Mouse (Mus musculus): ENCODE data around the gene Polrmt. TPM values are rescaled to one million over a fixed set of nuclear protein-coding genes. Genes with fewer than 3 reads are reported as not detected.
"Not testable (repeated sequence)": the region's sequence is repeated elsewhere in the genome, so short reads cannot be mapped to it uniquely, and the experiment has no call there.

Gene Polrmt
- total RNA-seq, 2 experiments from 2014 or later, result 31.9 to 36.7 TPM

GRCm38 (mm10) chr10:79774486-79775279 is 28.3 kb upstream of the Polrmt start:
- DNase-seq (ENCODE audit: low spot score), result no peak

DNA sequence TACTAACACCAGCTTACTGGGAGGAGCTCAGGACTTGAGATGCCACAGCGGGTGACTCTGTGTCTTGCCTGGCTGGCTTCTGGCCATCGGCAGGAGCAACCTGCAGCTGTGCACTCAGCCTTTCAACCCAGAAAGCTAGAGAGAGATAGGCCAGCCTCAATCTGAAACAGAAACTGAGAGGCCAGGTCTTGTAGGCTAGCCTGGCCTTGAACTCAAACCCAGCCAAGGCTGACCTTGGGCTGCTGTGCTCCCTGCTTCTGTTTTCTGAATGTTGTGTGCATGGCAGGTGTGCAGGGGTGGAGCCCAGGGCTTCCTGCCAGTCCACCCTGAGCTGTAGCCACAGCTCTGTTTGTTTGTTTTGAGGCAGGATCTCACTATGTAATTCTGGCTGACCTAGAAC is 26.8 kb upstream of the Polrmt start:
- no peak for DNase-seq (ENCODE audit: low spot score)

DNA sequence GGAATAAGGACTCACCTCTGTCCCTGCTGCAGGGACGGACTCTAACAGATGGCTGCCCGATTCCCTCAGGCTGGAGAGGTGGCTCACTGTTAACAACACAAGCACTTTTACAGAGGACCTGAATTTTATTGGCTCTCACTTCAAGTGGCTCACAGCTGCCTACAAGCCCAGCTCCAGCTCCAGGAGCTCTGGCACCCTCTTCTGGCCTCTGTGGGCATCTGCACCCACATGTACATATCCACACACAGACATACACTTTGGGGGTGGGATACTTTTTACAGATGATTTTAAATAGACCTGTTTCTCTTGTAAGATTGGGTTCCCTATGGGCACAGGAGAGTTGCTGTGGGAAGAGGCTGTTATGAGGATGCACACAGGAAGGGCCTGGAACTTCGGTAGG is 25.9 kb upstream of the Polrmt start:
- DNase-seq (ENCODE audit: low spot score), result no peak

- no peak for DNase-seq (ENCODE audit: low spot score)
These were observed 22.9 kb upstream of the Polrmt start for GRCm38 (mm10) chr10:79769329-79769728.

GRCm38 (mm10) chr10:79768400-79768799 is 22.0 kb upstream of the Polrmt start:
- DNase-seq (ENCODE audit: low spot score), result peak; percentile 73

DNA sequence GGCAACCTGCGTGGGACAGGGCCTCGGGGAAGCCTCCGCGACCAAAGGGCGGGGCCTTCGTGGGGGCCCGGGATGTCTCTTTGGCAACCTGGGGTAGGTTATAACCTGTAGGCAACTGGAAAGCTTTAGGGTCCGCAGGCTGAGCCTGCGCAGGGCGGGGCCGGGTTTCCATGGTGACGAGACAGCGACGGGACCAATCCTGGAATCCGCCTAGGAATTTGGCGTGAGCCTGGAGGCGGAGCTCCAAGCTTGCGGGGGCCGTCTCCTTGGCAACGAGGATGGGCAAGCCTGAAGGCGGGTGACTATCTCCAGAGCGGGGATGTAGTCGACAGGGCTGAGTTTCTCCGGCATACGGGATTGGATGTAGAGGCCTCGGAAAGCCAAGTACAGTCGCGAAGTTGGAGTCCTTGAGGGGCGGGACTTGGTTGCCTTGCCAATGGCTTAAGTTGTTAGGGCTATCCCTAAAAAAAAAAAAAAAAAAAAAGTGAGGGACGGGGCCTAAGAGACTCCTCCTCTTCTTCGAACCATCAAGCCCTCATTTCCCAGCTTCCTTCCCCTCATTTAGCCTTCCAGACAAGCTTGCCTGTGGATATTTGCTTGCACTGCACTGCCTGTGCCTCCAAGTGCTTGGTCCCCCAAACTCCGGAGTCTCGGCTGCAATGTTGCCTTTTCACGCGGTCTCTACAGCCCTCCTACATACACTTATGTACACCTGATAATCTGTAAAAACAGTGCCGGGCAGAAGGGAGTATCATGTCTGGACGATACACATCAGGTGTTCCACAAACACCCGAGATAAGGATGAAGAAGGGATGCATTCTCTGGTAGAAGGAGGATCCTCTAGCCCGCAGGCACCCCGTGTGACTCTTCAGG is 21.2 kb upstream of the Polrmt start:
- DNase-seq (ENCODE audit: low spot score), result peak; percentile 91

- DNase-seq (ENCODE audit: low spot score), result peak; percentile 100
These were observed 20.3 kb upstream of the Polrmt start, which contains the start of gene Rnf126 for GRCm38 (mm10) chr10:79766508-79767325. Rnf126 (minus strand) TSS chr10:79766952.

- DNase-seq (ENCODE audit: low spot score), result no peak
These were observed 19.7 kb upstream of the Polrmt start for GRCm38 (mm10) chr10:79766001-79766507.

DNA sequence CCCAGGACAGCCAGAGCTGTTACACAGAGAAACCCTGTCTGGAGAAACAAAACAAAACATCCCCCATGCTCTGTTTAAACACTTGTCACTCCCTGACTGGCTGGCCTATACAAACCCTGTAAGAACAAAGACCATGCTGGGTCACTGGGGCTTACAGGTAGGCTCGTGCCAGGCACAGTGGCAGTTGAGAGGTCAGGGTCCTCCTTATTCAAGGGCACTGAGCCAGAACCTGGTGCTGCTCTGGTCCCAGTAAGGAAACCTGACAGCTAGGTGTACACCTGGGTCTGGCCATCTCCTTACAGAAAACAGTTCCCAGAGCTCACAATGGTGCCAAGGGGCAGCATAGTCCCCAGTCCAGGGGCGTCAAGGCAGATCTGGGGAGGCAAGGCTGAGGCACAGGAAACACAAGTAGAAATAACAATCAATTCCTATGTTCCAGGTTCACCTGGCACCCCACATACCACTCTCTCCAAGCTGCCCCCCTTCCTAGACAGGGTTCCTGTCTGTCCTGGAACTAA is 18.9 kb upstream of the Polrmt start:
- no peak for DNase-seq (ENCODE audit: low spot score)

- DNase-seq (ENCODE audit: low spot score), result no peak
These were observed 17.9 kb upstream of the Polrmt start for GRCm38 (mm10) chr10:79764234-79764633.

GRCm38 (mm10) chr10:79762875-79763274 is 16.5 kb upstream of the Polrmt start:
- no peak for DNase-seq (ENCODE audit: low spot score)

- DNase-seq (ENCODE audit: low spot score), result no peak
These were observed 14.3 kb upstream of the Polrmt start for GRCm38 (mm10) chr10:79760603-79761143.

DNA sequence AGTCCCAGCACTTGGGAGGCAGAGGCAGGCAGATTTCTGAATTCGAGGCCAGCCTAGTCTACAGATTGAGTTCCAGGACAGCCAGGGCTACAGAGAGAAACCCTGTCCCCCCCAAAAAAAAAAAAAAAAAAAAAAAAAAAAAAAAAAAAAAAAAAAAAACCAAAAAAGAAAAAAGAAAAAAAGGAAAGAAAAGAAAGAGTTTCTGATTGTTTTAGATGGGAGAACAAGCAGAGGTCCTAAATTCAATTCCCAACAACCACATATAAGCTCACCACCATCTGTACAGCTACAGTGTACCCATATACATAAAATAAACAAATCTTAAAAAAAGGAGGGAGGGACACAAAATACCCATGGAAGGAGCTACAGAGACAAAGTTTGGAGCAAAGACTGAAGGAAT is 13.3 kb upstream of the Polrmt start:
- DNase-seq (ENCODE audit: low spot score), result not testable (repeated sequence)

GRCm38 (mm10) chr10:79756660-79757059 is 10.3 kb upstream of the Polrmt start:
- no peak for DNase-seq (ENCODE audit: low spot score)

DNA sequence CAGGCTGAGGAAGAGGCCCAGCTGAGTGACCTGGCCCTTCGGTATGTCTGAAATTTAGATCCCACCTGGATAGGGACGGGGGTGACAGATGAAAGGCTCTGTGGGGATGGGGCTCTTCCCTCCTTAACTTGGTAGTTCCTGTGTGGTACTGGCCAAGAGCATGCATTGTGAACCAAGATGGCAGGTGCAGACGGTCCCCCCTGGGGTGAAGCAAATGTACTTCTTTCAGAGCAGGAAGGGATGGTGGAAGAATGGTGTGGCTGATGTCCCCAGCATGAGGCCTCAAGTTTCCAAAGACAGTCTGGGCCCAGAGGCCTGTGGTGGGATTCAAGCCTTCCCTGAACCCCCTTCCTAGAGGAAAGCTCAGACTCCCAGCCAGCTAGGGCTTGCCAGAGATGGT is 9.5 kb upstream of the Polrmt start:
- DNase-seq (ENCODE audit: low spot score), result no peak

- DNase-seq (ENCODE audit: low spot score), result peak; percentile 64
These were observed 8.6 kb upstream of the Polrmt start, which contains the start of gene Fgf22 for GRCm38 (mm10) chr10:79754856-79755516. Fgf22 (plus strand) TSS chr10:79755076.

DNA sequence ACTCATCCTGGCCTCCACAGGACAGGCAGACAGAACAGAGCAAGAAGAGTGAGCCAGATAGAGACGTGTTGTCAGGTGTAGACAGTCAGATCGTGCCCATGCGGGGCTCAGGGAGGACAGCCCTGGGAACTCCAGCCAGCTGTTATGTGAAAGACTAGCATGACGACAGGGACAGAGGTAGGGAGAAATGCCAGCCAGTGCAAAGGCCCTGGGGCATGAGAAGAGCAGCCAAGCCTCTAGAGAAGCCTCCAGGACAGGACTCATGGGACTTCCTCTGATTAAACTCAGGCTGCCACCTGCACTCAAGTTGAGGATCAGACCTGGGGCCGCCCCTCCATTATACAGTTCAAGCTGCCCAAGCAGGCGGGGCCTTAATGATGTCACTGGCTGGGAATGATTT is 2.1 kb upstream of the Polrmt start:
- no peak for DNase-seq (ENCODE audit: low spot score)

GRCm38 (mm10) chr10:79746774-79747151 is 382 bp upstream of the Polrmt start:
- no peak for DNase-seq (ENCODE audit: low spot score)

DNA sequence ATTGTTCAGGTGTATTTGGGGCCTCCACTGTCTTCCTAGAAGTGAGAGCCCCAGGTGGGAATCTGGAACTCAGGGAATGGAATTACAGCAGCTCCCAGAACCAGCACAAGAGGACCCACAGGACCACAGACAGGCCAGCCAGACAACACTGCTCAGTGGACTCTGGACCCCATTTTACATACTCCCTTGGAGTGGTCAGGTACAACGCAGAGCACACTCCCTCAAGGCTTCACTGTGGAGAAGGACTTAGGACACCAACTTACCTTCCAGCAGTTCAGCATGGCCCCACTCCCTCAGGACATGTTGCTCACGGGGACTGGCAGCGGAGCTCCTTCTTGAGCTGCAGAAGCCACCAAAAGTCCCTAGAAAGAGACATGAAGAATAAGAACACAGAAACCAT is 970 bp downstream of the Polrmt start:
- DNase-seq (ENCODE audit: low spot score), result no peak

GRCm38 (mm10) chr10:79743650-79744365 is 2.6 kb downstream of the Polrmt start:
- no peak for DNase-seq (ENCODE audit: low spot score)

All from gastrocnemius, adult 18-20 months (tissue).